Mouse (Mus musculus): ENCODE measurements at regions not wholly inside any gene's neighbourhood (a gene's known extent, or its start where the extent isn't known, plus 50 kb on each side); places are given as distances from the start of the nearest gene placed in this dataset.

DNA sequence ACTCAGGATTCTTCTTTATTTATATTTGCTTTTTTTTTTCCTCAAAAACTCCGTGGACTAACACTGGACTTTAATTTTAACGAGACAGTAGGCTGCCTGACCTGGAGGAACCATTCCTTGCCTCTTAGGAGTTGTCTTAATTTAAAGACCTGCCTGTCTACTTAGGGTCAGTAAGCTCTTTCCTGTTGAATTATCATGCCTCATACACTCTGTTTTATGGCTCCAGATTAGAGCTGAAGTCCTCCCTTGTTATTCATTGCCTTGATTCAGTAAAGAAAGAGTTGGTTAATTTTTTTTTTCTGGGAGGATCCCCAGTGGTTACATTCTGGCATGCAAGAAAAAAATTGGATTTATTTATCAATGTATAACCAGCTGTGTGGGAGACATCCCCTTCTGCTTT lies 187.3 kb upstream of the Cdh6 start:
- Histone ChIP-seq H3K4me2 (replicated peaks) (no peak overlapping the region), H3K4me1 (replicated peaks) (no peaks in the 10 kb centered on the region), H3K4me3 (replicated peaks) (no peak overlapping the region), H3K9ac (no peak overlapping the region), H3K36me3 (no peaks in the 10 kb centered on the region), H3K9me3 (no peaks in the 10 kb centered on the region), H3K27me3 (replicated peaks) (no peaks in the 10 kb centered on the region), H3K27ac (no peak overlapping the region)
- no peak for ATAC-seq
- 13% methylated on average over 2 of the region's 2 CpGs for WGBS

- no peak overlapping the region for H3K27ac ChIP-seq
- no peak overlapping the region for H3K4me3 ChIP-seq (replicated peaks)
- no peaks in the 10 kb centered on the region for H3K9me3 ChIP-seq
- no peaks in the 10 kb centered on the region for H3K4me1 ChIP-seq (replicated peaks)
- no peak overlapping the region for H3K9ac ChIP-seq
- no peak for ATAC-seq
- WGBS = 36% methylated on average over 1 of the region's 1 CpGs
- no peaks in the 10 kb centered on the region for H3K27me3 ChIP-seq (replicated peaks)
- no peak overlapping the region for H3K4me2 ChIP-seq (replicated peaks)
- H3K36me3 ChIP-seq = no peaks in the 10 kb centered on the region
Observed at GRCm38 (mm10) chr15:13359026-13359425, 185.6 kb upstream of the Cdh6 start.

- Histone ChIP-seq H3K36me3 (no peaks in the 10 kb centered on the region), H3K27ac (no peak overlapping the region), H3K27me3 (replicated peaks) (no peaks in the 10 kb centered on the region), H3K4me2 (replicated peaks) (no peak overlapping the region), H3K9ac (no peak overlapping the region), H3K4me3 (replicated peaks) (no peak overlapping the region), H3K4me1 (replicated peaks) (no peaks in the 10 kb centered on the region), H3K9me3 (no peaks in the 10 kb centered on the region)
- 72% methylated on average over 3 of the region's 3 CpGs for WGBS
- no peak for ATAC-seq
Observed at GRCm38 (mm10) chr15:13350321-13350720, 176.8 kb upstream of the Cdh6 start.

DNA sequence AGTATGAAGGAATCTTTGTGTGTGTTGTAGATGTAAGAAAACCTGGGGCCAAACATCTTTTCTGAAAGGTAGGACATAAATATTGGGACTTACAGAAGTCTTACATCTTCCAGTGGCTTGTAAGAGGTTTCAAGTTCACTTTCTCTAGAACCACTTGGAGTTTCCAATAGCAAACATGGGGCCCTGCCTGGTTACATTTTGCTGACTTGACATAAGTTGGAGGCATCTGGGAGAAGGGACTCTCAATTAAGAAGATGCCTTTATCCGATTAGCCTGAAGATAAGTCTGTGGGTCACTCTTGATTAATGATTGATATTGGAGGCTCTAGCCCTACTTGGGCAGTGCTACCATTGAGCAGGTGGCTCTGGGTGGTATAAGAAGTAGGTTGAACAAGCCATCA lies 162.9 kb upstream of the Cdh6 start:
- Histone ChIP-seq H3K4me1 (replicated peaks) (no peaks in the 10 kb centered on the region), H3K27me3 (replicated peaks) (no peaks in the 10 kb centered on the region), H3K4me3 (replicated peaks) (no peak overlapping the region), H3K36me3 (no peaks in the 10 kb centered on the region), H3K27ac (no peak overlapping the region), H3K4me2 (replicated peaks) (no peak overlapping the region), H3K9me3 (no peaks in the 10 kb centered on the region), H3K9ac (no peak overlapping the region)
- no peak for ATAC-seq
- WGBS = 76% methylated on average over 1 of the region's 1 CpGs

GRCm38 (mm10) chr15:13324439-13324838 lies 151.0 kb upstream of the Cdh6 start:
- Histone ChIP-seq H3K4me1 (replicated peaks) (no peaks in the 10 kb centered on the region), H3K9me3 (no peaks in the 10 kb centered on the region), H3K4me2 (replicated peaks) (no peak overlapping the region), H3K9ac (no peak overlapping the region), H3K27ac (no peak overlapping the region), H3K4me3 (replicated peaks) (no peak overlapping the region), H3K36me3 (no peaks in the 10 kb centered on the region), H3K27me3 (replicated peaks) (no peaks in the 10 kb centered on the region)
- ATAC-seq = no peak
- 56% methylated on average over 2 of the region's 2 CpGs for WGBS

DNA sequence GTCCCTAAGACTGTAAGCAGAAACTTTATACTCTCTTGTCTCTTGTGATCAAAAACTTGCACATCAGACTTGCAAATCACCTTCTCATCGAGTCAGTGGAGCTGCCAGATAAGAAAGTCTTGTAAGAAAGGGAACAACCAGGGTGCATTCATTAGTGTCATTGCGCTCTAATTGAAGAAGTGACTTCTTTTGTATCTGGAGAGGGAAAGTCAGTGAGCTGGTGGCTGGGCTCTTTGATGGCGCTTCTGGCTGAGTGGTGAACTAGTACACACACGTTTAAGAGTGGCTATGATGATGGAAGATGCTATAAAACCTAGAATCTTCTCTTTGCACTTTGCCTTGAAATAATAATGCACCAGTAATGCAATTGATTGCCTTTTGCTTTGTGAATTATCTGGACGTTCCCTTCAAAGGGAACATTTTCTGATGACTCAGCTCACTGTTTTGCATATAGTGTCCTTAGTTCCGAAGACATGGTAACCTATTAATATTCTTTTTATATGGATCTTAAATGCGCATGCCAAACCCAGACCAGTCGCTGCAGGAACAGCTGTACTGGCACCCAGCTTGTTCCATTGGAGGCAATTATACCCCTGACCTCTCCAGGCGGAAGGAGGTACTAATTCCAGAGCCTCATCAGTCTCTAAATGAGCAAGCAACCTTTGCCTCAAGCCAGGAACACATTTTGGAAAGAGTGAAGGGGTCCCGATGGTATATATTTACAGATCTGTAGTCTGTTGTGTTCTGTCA lies 147.3 kb upstream of the Cdh6 start:
- H3K4me1 ChIP-seq (replicated peaks) = no peaks in the 10 kb centered on the region
- no peaks in the 10 kb centered on the region for H3K9me3 ChIP-seq
- H3K4me2 ChIP-seq (replicated peaks) = no peak overlapping the region
- H3K4me3 ChIP-seq (replicated peaks) = no peak overlapping the region
- no peaks in the 10 kb centered on the region for H3K36me3 ChIP-seq
- H3K27me3 ChIP-seq (replicated peaks) = no peaks in the 10 kb centered on the region
- H3K9ac ChIP-seq = no peak overlapping the region
- ATAC-seq = no peak
- 69% methylated on average over 10 of the region's 10 CpGs for WGBS
- H3K27ac ChIP-seq = no peak overlapping the region

GRCm38 (mm10) chr15:13304562-13304961 lies 131.1 kb upstream of the Cdh6 start:
- no peaks in the 10 kb centered on the region for H3K4me1 ChIP-seq (replicated peaks)
- 75% methylated on average over 6 of the region's 6 CpGs for WGBS

DNA sequence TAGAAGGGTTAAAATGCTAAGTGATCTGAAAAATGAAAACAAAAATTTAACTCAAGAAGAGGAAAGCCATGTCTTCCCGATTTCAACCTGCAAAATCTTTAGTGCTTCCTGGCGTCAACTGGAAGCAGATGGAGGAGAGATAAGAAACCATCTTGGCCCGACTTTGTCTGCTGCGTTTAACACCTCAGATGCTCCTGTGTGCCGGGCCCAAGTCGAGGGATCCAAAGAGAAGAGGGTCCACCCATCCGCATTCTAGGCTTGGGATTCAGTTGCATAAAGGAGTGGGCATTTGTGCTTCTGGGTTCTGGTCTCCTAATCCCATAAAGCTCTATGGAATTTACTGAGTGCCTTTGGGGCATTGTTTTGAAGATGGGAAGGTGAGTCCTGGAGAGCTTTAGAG lies 130.0 kb upstream of the Cdh6 start:
- Histone ChIP-seq H3K27me3 (replicated peaks) (no peaks in the 10 kb centered on the region), H3K9ac (no peak overlapping the region), H3K27ac (no peak overlapping the region), H3K4me2 (replicated peaks) (no peak overlapping the region), H3K4me1 (replicated peaks) (no peaks in the 10 kb centered on the region), H3K9me3 (no peaks in the 10 kb centered on the region), H3K36me3 (no peaks in the 10 kb centered on the region), H3K4me3 (replicated peaks) (no peak overlapping the region)
- no peak for ATAC-seq
- WGBS = 80% methylated on average over 7 of the region's 7 CpGs

More at GRCm38 (mm10) chr15:13304562-13304961, 131.1 kb upstream of the Cdh6 start:
- Histone ChIP-seq H3K9me3 (no peaks in the 10 kb centered on the region), H3K36me3 (no peaks in the 10 kb centered on the region), H3K4me2 (replicated peaks) (no peak overlapping the region), H3K27ac (no peak overlapping the region), H3K4me3 (replicated peaks) (no peak overlapping the region), H3K27me3 (replicated peaks) (no peaks in the 10 kb centered on the region), H3K9ac (no peak overlapping the region)
- ATAC-seq = no peak

DNA sequence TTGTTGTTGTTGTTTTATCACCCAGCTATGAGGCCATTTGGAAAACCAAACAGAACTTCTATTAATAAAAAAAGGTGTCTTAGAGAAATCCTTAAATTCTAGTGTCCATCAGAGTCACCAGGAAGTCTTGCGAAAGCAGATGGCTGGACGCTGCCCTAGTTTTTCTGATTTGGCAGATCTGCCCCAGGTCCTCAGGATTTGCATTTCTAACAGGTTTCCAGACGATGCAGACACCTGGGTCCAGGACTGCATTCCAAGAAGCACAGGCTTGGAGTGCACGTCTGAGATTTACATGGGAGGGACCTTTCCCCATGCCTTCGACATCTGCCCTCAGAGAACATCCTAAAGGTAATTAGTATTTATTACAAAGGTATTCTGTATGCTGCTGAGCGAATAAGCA lies 129.2 kb upstream of the Cdh6 start:
- Histone ChIP-seq H3K9ac (no peak overlapping the region), H3K27ac (no peak overlapping the region), H3K4me1 (replicated peaks) (no peaks in the 10 kb centered on the region), H3K4me3 (replicated peaks) (no peak overlapping the region), H3K36me3 (no peaks in the 10 kb centered on the region), H3K27me3 (replicated peaks) (no peaks in the 10 kb centered on the region), H3K4me2 (replicated peaks) (no peak overlapping the region), H3K9me3 (no peaks in the 10 kb centered on the region)
- ATAC-seq = no peak
- 77% methylated on average over 6 of the region's 6 CpGs for WGBS

DNA sequence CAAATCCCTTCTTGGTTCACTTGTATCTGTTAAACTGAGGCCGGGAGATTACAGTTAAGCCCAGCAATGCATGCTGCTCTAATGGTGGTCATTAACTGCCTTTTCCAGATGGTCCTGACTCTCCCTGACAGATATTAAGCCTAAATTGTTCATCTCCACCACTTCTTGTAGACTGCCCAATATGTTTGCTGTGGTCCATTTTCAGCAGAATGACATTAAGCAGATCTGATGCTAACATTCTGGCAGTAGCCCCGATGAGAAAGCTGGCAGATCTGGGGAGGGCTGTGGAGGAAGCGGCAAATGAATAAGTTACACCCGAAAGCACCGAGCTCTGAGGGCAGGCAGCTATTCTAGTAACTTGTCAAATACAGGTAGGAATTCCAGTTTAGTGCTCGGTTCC lies 123.5 kb upstream of the Cdh6 start:
- no peak for ATAC-seq
- WGBS = 49% methylated on average over 6 of the region's 6 CpGs

DNA sequence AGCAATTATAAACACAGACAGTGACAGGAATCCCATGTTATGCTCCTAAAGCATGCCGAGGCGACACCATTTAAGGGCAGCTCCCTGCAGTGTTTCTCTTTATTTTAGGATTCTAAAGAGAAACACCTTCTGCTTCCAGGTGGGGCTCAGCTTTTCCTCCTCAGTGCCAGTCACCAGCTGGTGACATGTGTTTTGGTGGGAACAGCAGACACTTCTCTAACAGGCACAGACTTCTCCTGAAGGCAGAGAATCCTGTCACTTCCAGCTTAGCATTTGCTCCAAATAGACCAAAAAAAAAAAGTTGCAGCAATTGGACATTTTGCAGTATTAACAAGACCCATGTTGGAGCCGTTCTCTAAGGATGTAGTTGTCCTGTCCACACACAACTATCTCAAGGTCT lies 115.6 kb upstream of the Cdh6 start:
- no peak overlapping the region for H3K27ac ChIP-seq
- H3K4me3 ChIP-seq (replicated peaks) = no peak overlapping the region
- no peaks in the 10 kb centered on the region for H3K9me3 ChIP-seq
- H3K27me3 ChIP-seq (replicated peaks) = no peaks in the 10 kb centered on the region
- no peaks in the 10 kb centered on the region for H3K4me1 ChIP-seq (replicated peaks)
- no peak overlapping the region for H3K9ac ChIP-seq
- no peak overlapping the region for H3K4me2 ChIP-seq (replicated peaks)
- no peak for ATAC-seq
- WGBS = 71% methylated on average over 3 of the region's 3 CpGs
- H3K36me3 ChIP-seq = no peaks in the 10 kb centered on the region

More for the DNA sequence above, 123.5 kb upstream of the Cdh6 start:
- Histone ChIP-seq H3K36me3 (no peaks in the 10 kb centered on the region), H3K27ac (no peak overlapping the region), H3K4me3 (replicated peaks) (no peak overlapping the region), H3K27me3 (replicated peaks) (no peaks in the 10 kb centered on the region), H3K4me1 (replicated peaks) (no peaks in the 10 kb centered on the region), H3K4me2 (replicated peaks) (no peak overlapping the region), H3K9ac (no peak overlapping the region), H3K9me3 (no peaks in the 10 kb centered on the region)

GRCm38 (mm10) chr15:13287878-13288277 lies 114.4 kb upstream of the Cdh6 start:
- Histone ChIP-seq H3K27ac (no peak overlapping the region), H3K4me3 (replicated peaks) (no peak overlapping the region), H3K4me2 (replicated peaks) (no peak overlapping the region), H3K4me1 (replicated peaks) (no peaks in the 10 kb centered on the region), H3K36me3 (no peaks in the 10 kb centered on the region), H3K9me3 (no peaks in the 10 kb centered on the region), H3K9ac (no peak overlapping the region), H3K27me3 (replicated peaks) (no peaks in the 10 kb centered on the region)
- ATAC-seq = no peak
- WGBS = 64% methylated on average over 11 of the region's 11 CpGs

- Histone ChIP-seq H3K27me3 (replicated peaks) (no peaks in the 10 kb centered on the region), H3K9ac (no peak overlapping the region), H3K4me1 (replicated peaks) (no peaks in the 10 kb centered on the region), H3K9me3 (no peaks in the 10 kb centered on the region), H3K4me3 (replicated peaks) (no peak overlapping the region), H3K27ac (no peak overlapping the region), H3K36me3 (no peaks in the 10 kb centered on the region), H3K4me2 (replicated peaks) (no peak overlapping the region)
- ATAC-seq = no peak
- WGBS = 41% methylated on average over 3 of the region's 3 CpGs
Observed at GRCm38 (mm10) chr15:13285355-13285754, 111.9 kb upstream of the Cdh6 start.
